Mouse (Mus musculus): ENCODE measurements around the gene Arhgap35.

GRCm38 (mm10) chr7:16613461-16614170, 1.2 kb downstream of the Arhgap35 start:
- TF ChIP-seq POLR2A (IDR thresholded peaks at IDR 0.05; ENCODE audit: borderline replicate concordance, control insufficient read depth, low read depth, low read length) (no peak), CTCF (IDR thresholded peaks at IDR 0.05; ENCODE audit: control insufficient read depth, insufficient read depth, low read length) (no peak)
